Mouse (Mus musculus) gastrocnemius, adult 8-10 months (tissue): Measurements from ENCODE around the gene Mrrf. TPM values are rescaled to one million over a fixed set of nuclear protein-coding genes. Genes with fewer than 3 reads are reported as not detected.
"Not testable (repeated sequence)": the region's sequence is repeated elsewhere in the genome, so short reads cannot be mapped to it uniquely, and the experiment has no call there.

Experiments
- DNase-seq, 2 experiments: peaks; one replicate each; pipeline ENCODE4 v3.0.0; 2022; ENCODE audit warnings: low spot score in 2 of 2
- total RNA-seq, 4 experiments: library from RNA; stranded (reverse); gene quantifications; 2 replicates each; pipeline ENCODE4 v1.2.4; 2022

Mrrf gene
- total RNA-seq, 4 experiments from 2014 or later, result 16.5 to 19.6 (median 17.5) TPM

- DNase-seq, result no peak
Observed at GRCm38 (mm10) chr2:36127973-36128372, 8.2 kb upstream of the Mrrf start.

- no peak for DNase-seq
Observed at GRCm38 (mm10) chr2:36129051-36129450, 7.1 kb upstream of the Mrrf start.

GRCm38 (mm10) chr2:36135887-36136286, 302 bp upstream of the Mrrf start:
- DNase-seq, result no peak

GRCm38 (mm10) chr2:36139096-36139495, 2.9 kb downstream of the Mrrf start:
- no peak for DNase-seq

DNA sequence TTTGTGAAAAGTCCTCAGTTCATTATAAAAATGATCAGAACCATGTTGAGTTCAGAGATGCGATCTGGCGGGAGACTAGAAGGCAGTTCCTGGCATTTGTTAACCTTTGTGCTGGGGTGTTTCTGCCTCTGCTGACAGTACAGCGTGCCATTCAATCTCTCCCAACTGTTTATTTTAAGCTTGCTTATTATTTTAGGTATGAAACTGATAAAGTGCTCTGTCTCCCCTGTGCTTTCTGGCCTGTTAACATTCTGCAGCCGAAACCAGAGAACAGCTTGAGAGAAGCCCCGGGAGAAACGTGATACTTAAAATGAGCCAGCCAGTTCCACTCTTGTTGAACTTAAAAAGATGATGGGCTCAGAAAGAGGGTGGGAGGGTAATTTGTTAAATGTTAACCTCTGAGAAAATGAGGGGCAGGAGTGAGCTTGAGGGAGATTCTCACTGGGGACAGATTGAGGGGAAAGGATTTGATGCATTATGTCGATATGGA, 12.7 kb downstream of the Mrrf start:
- DNase-seq, result no peak

- not testable (repeated sequence) for DNase-seq
Observed at GRCm38 (mm10) chr2:36152401-36152800, 16.2 kb downstream of the Mrrf start.

DNA sequence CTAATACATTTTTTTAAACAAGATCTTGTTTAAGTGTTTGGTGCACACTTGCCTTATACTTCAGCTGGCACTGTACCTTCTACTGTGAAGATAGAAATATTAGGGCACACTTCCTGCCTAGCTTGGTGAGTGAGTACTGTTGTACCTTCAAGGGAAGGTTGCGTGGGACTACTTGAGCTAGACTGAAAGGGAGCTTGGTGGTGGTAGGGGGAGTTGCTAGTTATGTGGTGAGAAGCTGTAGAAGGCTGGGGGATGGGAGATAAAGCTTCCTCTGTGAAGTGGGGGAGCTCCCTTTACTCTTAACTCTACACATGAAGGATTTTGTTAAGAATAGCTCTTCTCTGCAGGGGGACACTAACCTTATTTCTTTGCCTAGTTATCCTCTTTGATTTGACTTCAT, 21.3 kb downstream of the Mrrf start:
- no peak for DNase-seq

- no peak for DNase-seq
Observed at GRCm38 (mm10) chr2:36159336-36159735, 23.1 kb downstream of the Mrrf start.

GRCm38 (mm10) chr2:36167990-36168618, 31.9 kb downstream of the Mrrf start:
- DNase-seq, result no peak

DNA sequence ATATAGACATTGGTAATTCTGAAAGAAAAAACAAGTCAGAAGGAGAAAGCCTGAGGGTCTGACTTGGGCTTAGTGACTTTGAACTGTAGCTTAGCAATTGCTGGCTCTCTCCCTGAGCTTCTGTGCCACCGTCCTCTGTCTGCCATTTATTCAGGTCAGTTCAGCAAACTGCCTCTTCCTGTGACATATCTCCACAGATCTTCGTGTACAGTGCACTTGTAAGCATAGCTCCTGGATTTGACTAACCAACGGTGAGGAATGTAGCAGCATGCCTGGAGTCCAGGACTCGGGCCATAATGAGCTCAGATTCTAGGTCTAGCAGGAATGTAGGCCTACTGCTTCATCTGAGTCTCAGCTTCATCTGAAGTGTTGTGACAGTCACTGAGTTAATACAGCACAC, 33.0 kb downstream of the Mrrf start:
- DNase-seq, result no peak

GRCm38 (mm10) chr2:36172136-36172535, 35.9 kb downstream of the Mrrf start:
- no peak for DNase-seq

DNA sequence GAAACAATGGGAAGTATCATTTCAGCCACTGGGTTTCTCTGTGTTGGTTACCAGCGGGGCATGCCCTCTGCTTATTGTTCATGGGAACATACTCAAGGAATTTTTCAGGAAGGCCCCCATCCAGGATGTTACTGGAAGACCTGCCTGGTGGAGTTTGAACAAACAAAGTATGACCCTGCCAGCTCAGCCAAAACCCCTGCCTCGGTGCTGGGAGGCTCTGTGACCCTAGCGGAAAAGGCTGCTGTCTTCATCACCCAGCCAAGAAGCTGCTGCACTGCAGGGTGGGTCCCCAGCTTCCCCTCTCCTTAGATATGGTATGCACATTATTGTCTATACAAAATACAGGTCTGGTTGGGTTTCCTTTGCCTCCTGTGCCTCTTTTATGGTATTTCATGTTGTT, 36.4 kb downstream of the Mrrf start:
- no peak for DNase-seq

DNA sequence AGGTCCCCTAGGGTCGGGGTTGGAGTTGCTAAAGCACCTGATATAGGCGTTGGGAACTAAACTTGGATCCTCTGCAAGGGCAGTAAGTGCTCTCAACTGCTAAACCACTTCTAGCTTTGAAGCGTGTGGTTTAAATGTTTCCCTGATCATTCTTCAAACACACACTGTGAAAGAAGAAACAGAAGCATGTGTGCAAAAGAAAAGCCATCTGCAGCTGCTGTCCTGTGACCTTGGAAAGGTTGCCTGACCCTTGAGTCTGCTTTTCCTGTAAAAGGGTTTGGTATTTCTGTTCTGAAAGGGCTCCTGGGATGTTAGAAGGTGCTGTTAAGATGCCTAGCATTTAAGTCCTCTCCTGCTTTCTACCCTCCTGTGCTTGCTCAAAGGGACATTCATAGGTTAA, 43.3 kb downstream of the Mrrf start:
- DNase-seq, result no peak

GRCm38 (mm10) chr2:36181587-36182368, 45.6 kb downstream of the Mrrf start:
- DNase-seq, result not testable (repeated sequence)

GRCm38 (mm10) chr2:36183278-36183677, 47.1 kb downstream of the Mrrf start:
- DNase-seq, result no peak

GRCm38 (mm10) chr2:36184192-36184591, 48.0 kb downstream of the Mrrf start:
- DNase-seq, result no peak

DNA sequence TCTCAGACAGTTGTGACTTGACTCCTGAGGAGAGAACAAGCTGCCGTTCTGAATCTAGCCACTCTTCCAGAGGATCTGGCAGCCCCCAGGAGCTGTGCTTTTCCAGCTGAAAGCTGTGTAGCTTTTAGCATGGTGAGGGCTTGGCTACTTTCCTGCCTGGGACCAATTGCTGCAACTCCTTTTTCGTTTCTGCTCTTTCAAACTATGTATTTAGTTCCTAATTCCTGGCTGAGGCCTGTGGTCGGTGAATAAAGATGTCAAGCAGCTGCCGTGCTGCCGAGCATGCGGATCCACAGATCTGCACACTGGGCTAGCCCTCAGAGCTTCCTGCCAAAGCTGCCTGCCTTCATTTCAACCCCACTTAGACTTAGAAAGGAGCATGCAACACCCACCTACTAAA, 48.7 kb downstream of the Mrrf start:
- DNase-seq, result no peak

- DNase-seq, result not testable (repeated sequence)
Observed at GRCm38 (mm10) chr2:36189200-36189599, 53.0 kb downstream of the Mrrf start.

GRCm38 (mm10) chr2:36191098-36191941, 55.1 kb downstream of the Mrrf start:
- no peak for DNase-seq

GRCm38 (mm10) chr2:36197021-36197420, 60.8 kb downstream of the Mrrf start:
- no peak for DNase-seq

GRCm38 (mm10) chr2:36197919-36198881, 62.0 kb downstream of the Mrrf start:
- no peak for DNase-seq
